In the genomic region with DNA sequence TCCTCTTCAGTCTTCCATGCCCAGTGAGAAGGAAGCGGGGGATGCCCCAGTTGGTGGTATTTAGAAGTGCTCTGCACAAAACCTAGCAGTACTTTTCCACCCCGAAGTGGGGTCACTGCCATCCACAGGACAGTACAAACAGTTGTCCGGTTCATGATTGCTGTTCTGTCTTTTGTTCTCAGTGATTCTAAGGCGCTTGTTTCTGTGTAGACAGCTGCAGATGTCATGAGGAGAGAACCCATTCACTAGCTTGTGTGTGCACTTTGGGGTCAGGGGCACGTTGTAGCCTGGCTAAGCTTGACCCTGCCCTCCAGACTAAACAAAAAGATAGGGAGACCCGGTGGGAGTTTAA, we compare ENCODE assay signal across 14 mouse cellular contexts. TPM values are rescaled to one million over a fixed set of nuclear protein-coding genes. Genes with fewer than 3 reads are reported as not detected.
DNase-seq lines count a peak whose midpoint lies in the region; ATAC-seq and TF ChIP-seq lines count a peak whose summit lies in the region.
"Had no signal": no experiment of that assay in that cellular context is flagged by ENCODE, and none has a peak within 500 bp of the region (broad histone marks: within the 10 kb centered on the region; RNA-seq: fewer than 3 reads in every experiment).

No protein-coding gene starts in this region.

- 48% methylated on average over 6 of the region's 6 CpGs for WGBS in kidney, embryonic 15.5 days
- 36% methylated on average over 6 of the region's 6 CpGs for WGBS in midbrain, embryonic 12.5 days
- 62% methylated on average over 6 of the region's 6 CpGs for WGBS in midbrain, embryonic 16.5 days
- WGBS in limb, embryonic 13.5 days, result 38% methylated on average over 6 of the region's 6 CpGs
- 67% methylated on average over 6 of the region's 6 CpGs for WGBS in forebrain, postnatal 0 days

- TF ChIP-seq CTCF in forebrain, postnatal 0 days (IDR thresholded peaks at IDR 0.05; ENCODE audit: low read depth), result no peak

- peaks cover 6% of the 10 kb centered on the region for H3K27me3 ChIP-seq in kidney, embryonic 15.5 days
- 0 out of 2 replicates have a peak, but pooled peaks cover 3% of the 10 kb centered on the region for H3K27me3 ChIP-seq in midbrain, embryonic 12.5 days
- no peaks in the 10 kb centered on the region for H3K27me3 ChIP-seq in midbrain, embryonic 16.5 days (ENCODE audit: control insufficient read depth, insufficient read depth, low read depth, low read length)
- H3K27me3 ChIP-seq in limb, embryonic 13.5 days, result no peaks in the 10 kb centered on the region
- no peaks in the 10 kb centered on the region for H3K27me3 ChIP-seq in forebrain, postnatal 0 days (ENCODE audit: insufficient read depth, low read length)
- H3K27me3 ChIP-seq: embryonic facial prominence, embryonic 15.5 days; hindbrain, embryonic 12.5 days had no signal

- 0 out of 2 replicates have a peak overlapping the region, but pooled peaks have one; percentile 4 for H3K4me2 ChIP-seq in kidney, embryonic 15.5 days
- peak overlapping the region; percentile 13; the same call in 1 of the 2 replicates for H3K4me2 ChIP-seq in midbrain, embryonic 12.5 days (replicated peaks)
- H3K4me2 ChIP-seq in midbrain, embryonic 16.5 days (ENCODE audit: low read length), result no peak overlapping the region
- H3K4me2 ChIP-seq in limb, embryonic 13.5 days (replicated peaks), result peak overlapping the region; percentile 29
- H3K4me2 ChIP-seq in forebrain, postnatal 0 days (ENCODE audit: low read depth), result no peak overlapping the region
- H3K4me2 ChIP-seq: embryonic facial prominence, embryonic 15.5 days; hindbrain, embryonic 12.5 days had no signal

- no peaks in the 10 kb centered on the region for H3K9me3 ChIP-seq in kidney, embryonic 15.5 days (replicated peaks)
- 0 out of 2 replicates have a peak, but pooled peaks cover 3% of the 10 kb centered on the region for H3K9me3 ChIP-seq in midbrain, embryonic 12.5 days
- H3K9me3 ChIP-seq in midbrain, embryonic 16.5 days (replicated peaks; ENCODE audit: control insufficient read depth, low read length, poor library complexity, severe bottlenecking), result no peaks in the 10 kb centered on the region
- no peaks in the 10 kb centered on the region for H3K9me3 ChIP-seq in limb, embryonic 13.5 days
- no peaks in the 10 kb centered on the region for H3K9me3 ChIP-seq in forebrain, postnatal 0 days (ENCODE audit: low read length)
- H3K9me3 ChIP-seq: embryonic facial prominence, embryonic 15.5 days; hindbrain, embryonic 12.5 days had no signal

- H3K27ac ChIP-seq in kidney, embryonic 15.5 days, result no peak overlapping the region
- H3K27ac ChIP-seq in midbrain, embryonic 12.5 days (replicated peaks), result no peak overlapping the region
- no peak overlapping the region for H3K27ac ChIP-seq in midbrain, embryonic 16.5 days (ENCODE audit: low read length)
- H3K27ac ChIP-seq in limb, embryonic 13.5 days, result no peak overlapping the region
- H3K27ac ChIP-seq in forebrain, postnatal 0 days (ENCODE audit: low read depth, low read length), result no peak overlapping the region
- H3K27ac ChIP-seq: embryonic facial prominence, embryonic 15.5 days; heart, adult 2 months; hindbrain, embryonic 12.5 days had no signal

- H3K4me3 ChIP-seq in kidney, embryonic 15.5 days (replicated peaks), result no peak overlapping the region
- no peak overlapping the region for H3K4me3 ChIP-seq in midbrain, embryonic 12.5 days
- no peak overlapping the region for H3K4me3 ChIP-seq in midbrain, embryonic 16.5 days (ENCODE audit: low read depth, low read length)
- peak overlapping the region; percentile 5 for H3K4me3 ChIP-seq in limb, embryonic 13.5 days
- no peak overlapping the region for H3K4me3 ChIP-seq in forebrain, postnatal 0 days (ENCODE audit: low read depth, low read length)
- H3K4me3 ChIP-seq: heart, adult 2 months; hindbrain, embryonic 12.5 days had no signal

- H3K9ac ChIP-seq in kidney, embryonic 15.5 days, result no peak overlapping the region
- 0 out of 2 replicates have a peak overlapping the region, but pooled peaks have one; percentile 4 for H3K9ac ChIP-seq in midbrain, embryonic 12.5 days (replicated peaks)
- no peak overlapping the region for H3K9ac ChIP-seq in midbrain, embryonic 16.5 days (ENCODE audit: low read depth, low read length)
- H3K9ac ChIP-seq in limb, embryonic 13.5 days, result 0 out of 2 replicates have a peak overlapping the region, but pooled peaks have one; percentile 19
- H3K9ac ChIP-seq in forebrain, postnatal 0 days, result no peak overlapping the region
- H3K9ac ChIP-seq: embryonic facial prominence, embryonic 15.5 days; hindbrain, embryonic 12.5 days had no signal

- DNase-seq in embryo, embryonic 10.5 days (ENCODE audit: low spot score), result peak; percentile 62
- DNase-seq in embryo, embryonic 9.5 days (ENCODE audit: extremely low spot score), result no peak
- DNase-seq in kidney, postnatal 10 days, result no peak
- DNase-seq in forebrain, postnatal 0 days, result no peak
- DNase-seq: adrenal gland, postnatal 36 days; cerebellum, adult 11 months; heart, adult 2 months; kidney, postnatal 25 days had no signal

- peaks cover 31% of the 10 kb centered on the region for H3K4me1 ChIP-seq in kidney, embryonic 15.5 days
- H3K4me1 ChIP-seq in midbrain, embryonic 12.5 days, result peaks cover 29% of the 10 kb centered on the region
- H3K4me1 ChIP-seq in midbrain, embryonic 16.5 days (ENCODE audit: control insufficient read depth, insufficient read depth, low read length), result peaks cover 5% of the 10 kb centered on the region; the same call in 1 of the 2 replicates
- H3K4me1 ChIP-seq in limb, embryonic 13.5 days, result peaks cover 49% of the 10 kb centered on the region
- 0 out of 2 replicates have a peak, but pooled peaks cover 6% of the 10 kb centered on the region for H3K4me1 ChIP-seq in forebrain, postnatal 0 days (ENCODE audit: insufficient read depth)

- no peaks in the 10 kb centered on the region for H3K36me3 ChIP-seq in kidney, embryonic 15.5 days
- no peaks in the 10 kb centered on the region for H3K36me3 ChIP-seq in midbrain, embryonic 12.5 days
- H3K36me3 ChIP-seq in midbrain, embryonic 16.5 days (ENCODE audit: control insufficient read depth, insufficient read depth, low read length), result no peaks in the 10 kb centered on the region
- no peaks in the 10 kb centered on the region for H3K36me3 ChIP-seq in limb, embryonic 13.5 days
- H3K36me3 ChIP-seq in forebrain, postnatal 0 days (ENCODE audit: insufficient read depth), result no peaks in the 10 kb centered on the region; the same call in 1 of the 2 replicates
- H3K36me3 ChIP-seq: embryonic facial prominence, embryonic 15.5 days; hindbrain, embryonic 12.5 days had no signal

- ATAC-seq in kidney, embryonic 15.5 days (replicated peaks; ENCODE audit: low FRiP score), result no peak
- no peak for ATAC-seq in midbrain, embryonic 12.5 days (ENCODE audit: low FRiP score, low read depth)
- ATAC-seq in midbrain, embryonic 16.5 days, result no peak
- 0 out of 2 replicates have a peak, but pooled peaks have one; percentile 4 for ATAC-seq in limb, embryonic 13.5 days (ENCODE audit: low FRiP score, low read depth)
- ATAC-seq in forebrain, postnatal 0 days, result no peak

RNA-seq across cellular contexts. Expression of gene Prr15, which starts 52.3 kb away (rescaled TPM):
- 7.3 TPM in 2 replicates for polyA plus RNA-seq in kidney, embryonic 15.5 days (2015; fragmentation: Nextera tagmentation; extraction: Ambion mirVana)
- 0.64 and 1.8 TPM in 2 replicates for polyA plus RNA-seq in midbrain, embryonic 12.5 days (2016; fragmentation: Nextera tagmentation; extraction: Ambion mirVana)
- polyA plus RNA-seq in midbrain, embryonic 16.5 days (2015; fragmentation: Nextera tagmentation; extraction: Ambion mirVana), result 2.0 TPM in 2 replicates
- polyA plus RNA-seq in limb, embryonic 13.5 days (2015; fragmentation: Nextera tagmentation; extraction: Ambion mirVana), result 0.57 and 0.86 TPM in 2 replicates
- total RNA-seq in forebrain, postnatal 0 days (2014; rRNA removed), result 3.3 and 4.8 TPM in 2 replicates
- polyA plus RNA-seq in forebrain, postnatal 0 days (2015; fragmentation: Nextera tagmentation; extraction: Ambion mirVana), result 2.6 and 3.8 TPM in 2 replicates

Comparison
In these comparisons a context has a peak if more than half of its experiments do, and no peak if none do; other contexts are left out.
1. H3K4me2 ChIP-seq: peak in kidney, embryonic 15.5 days (single experiment), midbrain, embryonic 12.5 days (single experiment) and limb, embryonic 13.5 days (single experiment); none in midbrain, embryonic 16.5 days (single experiment) and forebrain, postnatal 0 days (single experiment).
2. H3K9ac ChIP-seq: peak in midbrain, embryonic 12.5 days (single experiment) and limb, embryonic 13.5 days (single experiment); none in kidney, embryonic 15.5 days (single experiment), midbrain, embryonic 16.5 days (single experiment) and forebrain, postnatal 0 days (single experiment).